Mouse (Mus musculus): ENCODE results near the gene Nelfa. TPM values are rescaled to one million over a fixed set of nuclear protein-coding genes. Genes with fewer than 3 reads are reported as not detected.
"Not testable (repeated sequence)": the region's sequence is repeated elsewhere in the genome, so short reads cannot be mapped to it uniquely, and the experiment has no call there.

Nelfa gene
- polyA plus RNA-seq (2015; fragmentation: Nextera tagmentation; extraction: Ambion mirVana): 38.5 and 42.6 TPM in 2 replicates

GRCm38 (mm10) chr5:33936120-33936707, at the start of gene Nelfa:
Nelfa (minus strand) TSS chr5:33936413.
- H3K4me3 ChIP-seq: peak within 1 kb of the TSS; percentile 67
- H3K36me3 ChIP-seq: peaks cover 14% of the 10 kb centered on the region
- no peaks in the 10 kb centered on the region for H3K27me3 ChIP-seq
- peaks cover 31% of the 10 kb centered on the region for H3K4me1 ChIP-seq (replicated peaks)
- no peaks in the 10 kb centered on the region for H3K9me3 ChIP-seq
- peak within 1 kb of the TSS; percentile 69 for H3K4me2 ChIP-seq
- under 1% methylated on average over 61 of the region's 61 CpGs for WGBS
- H3K27ac ChIP-seq (replicated peaks): peak within 1 kb of the TSS; percentile 97
- peak within 1 kb of the TSS; percentile 83 for H3K9ac ChIP-seq
- peak; percentile 98 for ATAC-seq (ENCODE audit: low read depth)

- peak; percentile 92 for ATAC-seq (ENCODE audit: low read depth)
- Histone ChIP-seq H3K36me3 (peaks cover 19% of the 10 kb centered on the region; the same call in 1 of the 2 replicates), H3K9me3 (no peaks in the 10 kb centered on the region), H3K4me2 (peak within 1 kb of the TSS; percentile 82), H3K4me1 (replicated peaks) (peaks cover 47% of the 10 kb centered on the region), H3K27ac (replicated peaks) (peak within 1 kb of the TSS; percentile 95), H3K9ac (peak within 1 kb of the TSS; percentile 97), H3K4me3 (peak within 1 kb of the TSS; percentile 92), H3K27me3 (no peaks in the 10 kb centered on the region)
- under 1% methylated on average over 88 of the region's 88 CpGs for WGBS
Observed at GRCm38 (mm10) chr5:33983309-33984121, 47.3 kb upstream of the Nelfa start, which contains the start of gene Gm1673. Gm1673 (plus strand) TSS chr5:33983433.

- H3K4me1 ChIP-seq (replicated peaks): peaks cover 47% of the 10 kb centered on the region
- H3K4me3 ChIP-seq: peak overlapping the region; percentile 92
- WGBS: 5% methylated on average over 25 of the region's 26 CpGs
- peak; percentile 65 for ATAC-seq (ENCODE audit: low read depth)
- peaks cover 19% of the 10 kb centered on the region; the same call in 1 of the 2 replicates for H3K36me3 ChIP-seq
- peak overlapping the region; percentile 95 for H3K27ac ChIP-seq (replicated peaks)
- H3K9me3 ChIP-seq: no peaks in the 10 kb centered on the region
- no peaks in the 10 kb centered on the region for H3K27me3 ChIP-seq
- peak overlapping the region; percentile 82 for H3K4me2 ChIP-seq
- peak overlapping the region; percentile 97 for H3K9ac ChIP-seq
Observed at GRCm38 (mm10) chr5:33982731-33983259, 46.6 kb upstream of the Nelfa start.

GRCm38 (mm10) chr5:33976267-33976666, 40.1 kb upstream of the Nelfa start:
- H3K36me3 ChIP-seq: peaks cover 5% of the 10 kb centered on the region; the same call in 1 of the 2 replicates
- H3K27ac ChIP-seq (replicated peaks): no peak overlapping the region
- H3K9ac ChIP-seq: no peak overlapping the region
- H3K27me3 ChIP-seq: no peaks in the 10 kb centered on the region
- ATAC-seq (ENCODE audit: low read depth): no peak
- 46% methylated on average over 3 of the region's 3 CpGs for WGBS
- no peaks in the 10 kb centered on the region for H3K4me1 ChIP-seq (replicated peaks)
- H3K4me2 ChIP-seq: no peak overlapping the region
- H3K4me3 ChIP-seq: no peak overlapping the region
- H3K9me3 ChIP-seq: no peaks in the 10 kb centered on the region

GRCm38 (mm10) chr5:33974736-33975135, 38.5 kb upstream of the Nelfa start:
- Histone ChIP-seq H3K27me3 (no peaks in the 10 kb centered on the region), H3K9me3 (no peaks in the 10 kb centered on the region), H3K9ac (no peak overlapping the region), H3K4me3 (no peak overlapping the region), H3K27ac (replicated peaks) (no peak overlapping the region), H3K4me2 (no peak overlapping the region), H3K4me1 (replicated peaks) (no peaks in the 10 kb centered on the region), H3K36me3 (no peaks in the 10 kb centered on the region; the same call in 1 of the 2 replicates)
- 64% methylated on average over 2 of the region's 2 CpGs for WGBS
- ATAC-seq (ENCODE audit: low read depth): no peak

- 81% methylated on average over 4 of the region's 4 CpGs for WGBS
- Histone ChIP-seq H3K4me1 (replicated peaks) (no peaks in the 10 kb centered on the region), H3K27me3 (no peaks in the 10 kb centered on the region)
Observed at GRCm38 (mm10) chr5:33959382-33959781, 23.2 kb upstream of the Nelfa start.

GRCm38 (mm10) chr5:33955868-33956267, 19.7 kb upstream of the Nelfa start:
- Histone ChIP-seq H3K4me1 (replicated peaks) (no peaks in the 10 kb centered on the region), H3K27ac (replicated peaks) (no peak overlapping the region), H3K4me3 (no peak overlapping the region), H3K36me3 (no peaks in the 10 kb centered on the region), H3K4me2 (no peak overlapping the region), H3K9ac (no peak overlapping the region), H3K9me3 (peaks cover 18% of the 10 kb centered on the region), H3K27me3 (no peaks in the 10 kb centered on the region)
- ATAC-seq (ENCODE audit: low read depth): no peak
- WGBS: 78% methylated on average over 4 of the region's 4 CpGs

More at GRCm38 (mm10) chr5:33959382-33959781, 23.2 kb upstream of the Nelfa start:
- Histone ChIP-seq H3K9me3 (peaks cover 15% of the 10 kb centered on the region), H3K4me2 (no peak overlapping the region), H3K36me3 (no peaks in the 10 kb centered on the region), H3K9ac (no peak overlapping the region), H3K27ac (replicated peaks) (no peak overlapping the region), H3K4me3 (no peak overlapping the region)
- no peak for ATAC-seq (ENCODE audit: low read depth)

- Histone ChIP-seq H3K9me3 (peaks cover 18% of the 10 kb centered on the region), H3K27ac (replicated peaks) (no peak overlapping the region), H3K4me3 (peak overlapping the region; percentile 24), H3K4me2 (peak overlapping the region; percentile 22), H3K36me3 (no peaks in the 10 kb centered on the region), H3K9ac (no peak overlapping the region), H3K27me3 (no peaks in the 10 kb centered on the region), H3K4me1 (replicated peaks) (no peaks in the 10 kb centered on the region)
- 38% methylated on average over 10 of the region's 10 CpGs for WGBS
- ATAC-seq (ENCODE audit: low read depth): peak; percentile 80
Observed at GRCm38 (mm10) chr5:33954354-33954753, 18.1 kb upstream of the Nelfa start.

GRCm38 (mm10) chr5:33953471-33954185, 17.4 kb upstream of the Nelfa start:
- Histone ChIP-seq H3K4me2 (peak overlapping the region; percentile 22), H3K9me3 (peaks cover 14% of the 10 kb centered on the region), H3K4me3 (peak overlapping the region; percentile 24), H3K27ac (replicated peaks) (no peak overlapping the region), H3K36me3 (no peaks in the 10 kb centered on the region), H3K4me1 (replicated peaks) (no peaks in the 10 kb centered on the region), H3K9ac (no peak overlapping the region), H3K27me3 (no peaks in the 10 kb centered on the region)
- no peak for ATAC-seq (ENCODE audit: low read depth)
- 86% methylated on average over 17 of the region's 17 CpGs for WGBS

- whole genome bisulfite sequencing: 50% methylated on average over 4 of the region's 4 CpGs
- no peak for ATAC-seq (ENCODE audit: low read depth)
- no peak overlapping the region for H3K9ac ChIP-seq
- H3K4me1 ChIP-seq (replicated peaks): no peaks in the 10 kb centered on the region
- H3K9me3 ChIP-seq: peaks cover 11% of the 10 kb centered on the region
- H3K27me3 ChIP-seq: no peaks in the 10 kb centered on the region
- H3K27ac ChIP-seq (replicated peaks): no peak overlapping the region
- peaks cover 5% of the 10 kb centered on the region; the same call in 1 of the 2 replicates for H3K36me3 ChIP-seq
- no peak overlapping the region for H3K4me2 ChIP-seq
- no peak overlapping the region for H3K4me3 ChIP-seq
Observed at GRCm38 (mm10) chr5:33948314-33948713, 12.1 kb upstream of the Nelfa start.

GRCm38 (mm10) chr5:33947035-33947434, 10.8 kb upstream of the Nelfa start:
- not testable (repeated sequence) for H3K9ac ChIP-seq; H3K27ac ChIP-seq (replicated peaks); H3K4me1 ChIP-seq (replicated peaks); H3K36me3 ChIP-seq; ATAC-seq (ENCODE audit: low read depth); H3K27me3 ChIP-seq; H3K4me3 ChIP-seq; H3K4me2 ChIP-seq
- 84% methylated on average over 16 of the region's 16 CpGs for WGBS
- H3K9me3 ChIP-seq: peaks cover 14% of the 10 kb centered on the region

Measured in neural tube, embryonic 13.5 days (tissue).